Mouse (Mus musculus) B cell, adult (primary cell): Measurements from ENCODE around the gene Pin1rt1. TPM values are rescaled to one million over a fixed set of nuclear protein-coding genes. Genes with fewer than 3 reads are reported as not detected.

ENCODE experiments used
- total RNA-seq: library from RNA; stranded (reverse); gene quantifications from 4 replicates; pipeline ENCODE4 v1.2.4, GENCODE M21; 2023; ENCODE audit not compliant: inconsistent age

The Pin1rt1 gene
- total RNA-seq = not detected in 4 replicates

DNA sequence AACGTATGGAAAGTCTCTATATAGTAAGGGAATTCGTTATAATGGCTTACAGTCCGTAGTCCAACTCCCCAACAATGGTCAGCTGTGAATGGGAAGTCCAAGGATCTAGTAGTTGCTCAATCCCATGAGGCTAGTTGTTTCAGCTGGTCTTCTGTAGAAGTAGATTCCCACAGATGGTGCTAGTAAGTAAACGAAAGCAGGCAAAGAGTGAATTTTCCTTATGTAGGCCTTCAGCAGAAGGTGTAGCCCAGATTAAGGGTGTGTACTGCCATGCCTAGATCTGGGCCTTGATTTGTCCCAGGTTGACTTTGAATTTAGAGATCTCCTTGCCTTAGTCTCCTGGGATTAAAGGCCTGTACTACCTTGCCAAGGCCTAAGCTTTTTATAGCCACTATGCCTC, at the start of gene Pin1rt1:
TSS of gene Pin1rt1 (minus strand) at position 101 of the 400 bp plus-strand sequence.

DNA sequence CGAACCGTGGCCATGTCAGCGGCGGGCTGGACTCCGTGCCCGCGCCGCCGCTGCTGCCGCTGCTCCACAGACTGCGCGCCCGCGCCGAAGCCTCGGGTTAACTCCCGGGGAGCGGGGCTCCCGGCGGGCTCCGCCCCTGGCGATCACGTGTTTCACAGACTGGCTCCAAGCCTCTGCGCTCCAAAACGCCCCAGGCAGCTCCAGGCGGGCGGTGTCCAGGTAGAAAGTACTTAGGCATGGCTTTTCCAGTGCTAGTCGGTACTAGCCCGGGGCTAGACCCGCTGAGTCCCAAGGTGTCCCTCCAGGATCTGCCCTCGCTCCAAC, 26.5 kb upstream of the Pin1rt1 start, which contains the start of gene Depdc7:
TSS of gene Depdc7 (minus strand) at position 138 of the 324 bp plus-strand sequence.

DNA sequence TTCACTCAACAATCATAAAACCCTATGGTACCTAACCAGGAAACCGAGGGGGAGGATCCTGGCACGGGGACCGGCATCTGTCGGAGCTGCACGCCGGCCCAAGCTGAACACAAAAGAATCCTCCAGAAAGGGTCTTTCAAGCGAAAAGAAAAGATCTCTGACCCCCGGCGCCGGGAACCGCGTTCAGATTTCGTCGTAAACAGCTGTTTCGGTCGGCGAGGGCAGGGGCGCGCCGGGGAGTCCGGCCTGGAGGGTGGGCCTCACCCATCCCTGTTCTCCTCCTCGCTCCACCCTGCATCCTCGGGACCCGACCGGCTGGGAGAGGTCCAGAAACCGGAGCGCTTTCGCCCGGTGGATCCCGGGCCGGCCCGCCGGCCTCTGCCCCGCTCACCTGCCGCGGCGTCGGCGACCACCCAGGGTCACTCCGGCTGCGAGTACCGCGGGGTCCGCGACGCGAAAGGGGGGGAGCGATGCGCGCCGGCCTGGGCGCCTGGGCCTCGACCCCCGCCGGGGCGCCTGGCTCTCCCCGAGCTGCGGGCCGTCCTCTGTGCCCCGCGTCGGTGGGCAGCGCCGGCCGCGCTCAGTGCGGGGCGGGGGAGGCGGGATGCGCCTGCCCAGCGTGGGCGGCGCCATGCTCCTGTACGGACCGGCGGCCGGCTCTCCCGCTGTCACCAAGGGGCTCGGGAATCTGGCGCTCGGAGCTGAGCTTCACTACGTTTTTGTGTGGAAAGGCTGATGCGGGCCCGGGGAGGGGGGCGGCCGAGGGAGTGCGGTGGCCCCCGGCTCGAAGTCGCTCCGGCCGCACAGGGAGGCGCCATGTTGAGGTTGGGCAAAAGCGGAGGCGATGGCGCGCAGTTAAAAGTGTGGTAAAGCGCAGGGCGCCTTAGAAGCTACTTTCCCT, 4.3 kb downstream of the Pin1rt1 start, which contains the start of gene Tcp11l1:
TSS of gene Tcp11l1 (minus strand) at position 585 of the 901 bp plus-strand sequence.

Other genes starting within 250 kb of the Pin1rt1 start
- 50.9 to 61.5 TPM (median 54.9 TPM) in 4 replicates for gene Hipk3, start 221.9 kb downstream of the Pin1rt1 start, total RNA-seq
- gene Cstf3, start 125.9 kb downstream of the Pin1rt1 start, total RNA-seq = 57.7 to 63.5 TPM (median 58.7 TPM) in 4 replicates
- gene Tcp11l1, start 4.2 kb downstream of the Pin1rt1 start, total RNA-seq = 1.2 to 2.9 TPM (median 2.0 TPM) in 4 replicates
- 0.51 TPM in 1 of 4 replicates, not detected in the others for gene Depdc7, start 26.5 kb upstream of the Pin1rt1 start, total RNA-seq
- 10.6 to 12.5 TPM (median 12.5 TPM) in 4 replicates for gene Qser1, start 100.4 kb upstream of the Pin1rt1 start, total RNA-seq
- gene Prrg4, start 133.5 kb upstream of the Pin1rt1 start, total RNA-seq = 7.1 to 12.8 TPM (median 8.3 TPM) in 4 replicates
- gene Ccdc73, start 151.4 kb upstream of the Pin1rt1 start, total RNA-seq = 3.7 to 4.5 TPM in 2 of 4 replicates, not detected in the others